Mouse (Mus musculus): ENCODE measurements at regions not wholly inside any gene's neighbourhood (a gene's known extent, or its start where the extent isn't known, plus 50 kb on each side); places are given as distances from the start of the nearest gene placed in this dataset.

DNA sequence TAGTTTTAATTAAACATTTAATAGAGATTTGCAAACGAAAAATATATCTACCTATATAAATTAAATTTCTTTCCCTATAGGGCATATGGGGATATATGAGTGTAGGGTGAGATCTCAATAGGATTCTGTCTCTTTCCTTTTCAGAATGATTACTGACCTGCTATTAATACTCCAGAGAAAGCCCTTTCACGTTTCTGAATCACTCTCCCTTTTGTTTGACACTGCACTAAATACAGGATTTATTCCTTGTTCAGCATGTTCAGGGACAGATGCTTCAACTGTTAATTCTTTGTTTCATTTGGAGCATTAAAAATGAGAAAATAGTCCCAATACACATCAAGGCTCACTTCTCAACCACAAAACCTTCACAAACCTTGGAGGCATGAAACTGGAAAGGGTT, 1397.7 kb downstream of the Stim2 start:
- 20% methylated on average over 2 of the region's 2 CpGs for WGBS
- H3K4me3 ChIP-seq (ENCODE audit: low read depth, low read length): no peak overlapping the region
- no peak for ATAC-seq (ENCODE audit: low read depth)

DNA sequence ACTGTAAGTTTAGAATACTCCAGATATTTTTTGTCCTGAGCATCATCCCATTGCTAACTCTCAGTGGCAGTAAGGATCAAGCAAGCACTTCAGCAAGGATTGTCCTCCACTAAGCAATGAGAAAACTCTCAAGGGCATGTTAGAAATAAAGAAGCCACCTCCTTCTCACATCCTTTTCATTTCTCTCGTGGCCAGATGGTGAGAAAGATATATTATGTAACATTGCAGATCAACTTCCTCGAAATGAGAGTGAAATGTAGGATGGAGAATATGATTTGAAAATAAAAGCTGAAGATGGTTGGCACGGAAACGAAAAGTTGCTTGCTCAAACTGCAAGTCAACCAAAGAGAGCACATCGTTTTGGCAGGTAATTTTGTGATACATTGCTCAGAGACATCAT, 1417.8 kb downstream of the Stim2 start:
- Histone ChIP-seq H3K9me3 (ENCODE audit: control insufficient read depth, low read length) (no peaks in the 10 kb centered on the region), H3K36me3 (ENCODE audit: control insufficient read depth, insufficient read depth, low read length) (no peaks in the 10 kb centered on the region), H3K4me2 (ENCODE audit: low read depth, low read length) (no peak overlapping the region), H3K27ac (ENCODE audit: low read depth, low read length) (no peak overlapping the region), H3K27me3 (ENCODE audit: control insufficient read depth, insufficient read depth, low read length) (no peaks in the 10 kb centered on the region), H3K4me3 (ENCODE audit: low read depth, low read length) (no peak overlapping the region), H3K4me1 (ENCODE audit: control insufficient read depth, insufficient read depth, low read length) (no peaks in the 10 kb centered on the region), H3K9ac (replicated peaks; ENCODE audit: low read depth, low read length) (no peak overlapping the region)
- no peak for ATAC-seq (ENCODE audit: low read depth)
- WGBS: 83% methylated on average over 5 of the region's 5 CpGs

More for the DNA sequence above, 1397.7 kb downstream of the Stim2 start:
- H3K9me3 ChIP-seq (ENCODE audit: control insufficient read depth, low read length): no peaks in the 10 kb centered on the region
- H3K27me3 ChIP-seq (ENCODE audit: control insufficient read depth, insufficient read depth, low read length): no peaks in the 10 kb centered on the region
- H3K4me2 ChIP-seq (ENCODE audit: low read depth, low read length): no peak overlapping the region
- no peaks in the 10 kb centered on the region for H3K4me1 ChIP-seq (ENCODE audit: control insufficient read depth, insufficient read depth, low read length)
- H3K9ac ChIP-seq (replicated peaks; ENCODE audit: low read depth, low read length): no peak overlapping the region
- no peaks in the 10 kb centered on the region for H3K36me3 ChIP-seq (ENCODE audit: control insufficient read depth, insufficient read depth, low read length)
- no peak overlapping the region for H3K27ac ChIP-seq (ENCODE audit: low read depth, low read length)

DNA sequence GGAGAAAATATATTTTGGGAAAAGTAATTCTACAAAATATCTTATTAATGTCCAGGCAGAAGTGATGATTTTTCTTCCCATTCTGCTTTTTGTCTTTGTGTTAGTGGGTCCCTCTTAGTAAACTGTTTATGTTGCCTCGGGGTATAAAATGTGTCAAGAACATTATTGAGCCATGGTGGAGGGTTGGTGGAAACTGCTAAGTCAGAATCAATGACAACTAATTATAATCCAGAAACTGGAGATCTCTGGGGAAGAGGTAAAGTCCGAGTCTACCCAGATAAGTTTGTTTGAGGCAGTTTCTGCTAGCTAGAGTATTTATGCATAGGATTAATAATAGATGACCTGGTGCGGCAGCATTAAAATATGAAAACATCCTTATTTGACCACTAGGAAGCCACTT, 1440.9 kb downstream of the Stim2 start:
- no peak for ATAC-seq (ENCODE audit: low read depth)

DNA sequence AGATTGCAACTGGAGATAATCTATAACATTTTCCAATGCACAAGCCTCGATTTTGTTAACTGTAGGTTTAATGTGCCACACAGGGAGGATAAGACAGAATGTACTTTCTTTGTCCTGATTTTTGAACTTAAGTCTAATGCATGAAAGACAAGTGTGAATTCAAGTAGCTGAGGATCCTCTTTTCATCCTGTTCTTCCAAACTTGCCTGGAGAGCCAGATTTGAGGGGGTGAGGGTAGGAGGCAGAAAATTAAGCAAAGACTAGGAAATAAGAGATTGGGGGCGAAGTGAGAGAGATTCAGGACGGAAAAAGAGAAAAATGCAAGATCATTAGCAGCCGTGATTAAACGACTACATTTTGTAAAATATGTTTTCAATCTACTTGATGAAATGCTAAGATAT, 1450.8 kb downstream of the Stim2 start:
- Histone ChIP-seq H3K4me2 (ENCODE audit: low read depth, low read length) (no peak overlapping the region), H3K36me3 (ENCODE audit: control insufficient read depth, insufficient read depth, low read length) (no peaks in the 10 kb centered on the region), H3K27me3 (ENCODE audit: control insufficient read depth, insufficient read depth, low read length) (no peaks in the 10 kb centered on the region), H3K27ac (ENCODE audit: low read depth, low read length) (no peak overlapping the region), H3K4me3 (ENCODE audit: low read depth, low read length) (no peak overlapping the region), H3K4me1 (ENCODE audit: control insufficient read depth, insufficient read depth, low read length) (no peaks in the 10 kb centered on the region), H3K9me3 (ENCODE audit: control insufficient read depth, low read length) (no peaks in the 10 kb centered on the region), H3K9ac (replicated peaks; ENCODE audit: low read depth, low read length) (no peak overlapping the region)
- 82% methylated on average over 5 of the region's 5 CpGs for WGBS
- no peak for ATAC-seq (ENCODE audit: low read depth)

More for the DNA sequence above, 1440.9 kb downstream of the Stim2 start:
- H3K9ac ChIP-seq (replicated peaks; ENCODE audit: low read depth, low read length): no peak overlapping the region
- no peaks in the 10 kb centered on the region for H3K27me3 ChIP-seq (ENCODE audit: control insufficient read depth, insufficient read depth, low read length)
- H3K4me3 ChIP-seq (ENCODE audit: low read depth, low read length): no peak overlapping the region
- H3K4me1 ChIP-seq (ENCODE audit: control insufficient read depth, insufficient read depth, low read length): no peaks in the 10 kb centered on the region
- H3K9me3 ChIP-seq (ENCODE audit: control insufficient read depth, low read length): no peaks in the 10 kb centered on the region
- H3K36me3 ChIP-seq (ENCODE audit: control insufficient read depth, insufficient read depth, low read length): no peaks in the 10 kb centered on the region
- no peak overlapping the region for H3K4me2 ChIP-seq (ENCODE audit: low read depth, low read length)
- WGBS: 77% methylated on average over 3 of the region's 3 CpGs
- H3K27ac ChIP-seq (ENCODE audit: low read depth, low read length): no peak overlapping the region
